Mouse (Mus musculus) gastrocnemius, adult 18-20 months (tissue): Measurements from ENCODE around the gene Krt7. TPM values are rescaled to one million over a fixed set of nuclear protein-coding genes. Genes with fewer than 3 reads are reported as not detected.

Source experiments
- DNase-seq: peaks from one replicate; pipeline ENCODE4 v3.0.0; 2021; ENCODE audit warnings: low spot score
- total RNA-seq, 2 experiments: library from RNA; stranded (reverse); gene quantifications; 2 replicates each; pipeline ENCODE4 v1.2.3; 2021

Krt7 gene
- total RNA-seq, 2 experiments from 2014 or later = 0.14 TPM; not detected in 1

- DNase-seq = no peak
Measured at GRCm38 (mm10) chr15:101375956-101376775, 34.7 kb upstream of the Krt7 start.

DNA sequence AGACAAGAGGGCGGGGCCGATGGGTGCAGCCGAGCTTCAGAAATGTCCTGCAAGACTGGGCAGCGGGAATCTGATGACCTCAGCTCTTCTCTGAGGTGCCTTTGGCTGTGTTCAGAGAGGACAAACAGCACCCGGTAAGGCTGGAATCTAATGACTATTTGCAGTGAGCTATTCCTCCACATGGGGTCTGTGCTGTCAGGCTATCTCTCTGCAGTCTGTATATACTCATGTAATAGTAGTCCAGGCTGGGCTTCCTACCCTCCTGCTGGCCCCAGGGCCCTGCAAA, 34.1 kb upstream of the Krt7 start:
- no peak for DNase-seq

- no peak for DNase-seq
Measured at GRCm38 (mm10) chr15:101378646-101379045, 32.2 kb upstream of the Krt7 start.

DNA sequence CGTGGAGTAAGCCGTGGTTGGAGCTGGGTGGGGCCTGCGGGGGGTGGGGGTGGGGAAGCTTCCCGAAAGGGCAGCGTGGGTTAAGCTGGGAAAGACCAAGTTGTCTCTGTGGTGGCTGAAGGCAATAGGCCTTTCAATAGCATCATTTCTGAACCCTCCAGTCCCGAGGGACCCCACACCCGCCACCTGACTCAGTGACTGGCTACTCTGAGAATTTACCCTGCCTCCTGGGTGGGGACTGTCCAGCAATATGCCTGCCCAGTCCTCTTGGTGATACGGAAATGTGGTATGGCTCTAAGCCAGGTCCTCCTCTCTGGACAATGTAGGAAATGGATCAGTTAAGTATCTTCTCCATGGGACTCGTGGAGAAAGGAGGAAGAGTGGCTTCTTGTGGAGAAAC, 29.1 kb upstream of the Krt7 start:
- peak; percentile 74 for DNase-seq

DNA sequence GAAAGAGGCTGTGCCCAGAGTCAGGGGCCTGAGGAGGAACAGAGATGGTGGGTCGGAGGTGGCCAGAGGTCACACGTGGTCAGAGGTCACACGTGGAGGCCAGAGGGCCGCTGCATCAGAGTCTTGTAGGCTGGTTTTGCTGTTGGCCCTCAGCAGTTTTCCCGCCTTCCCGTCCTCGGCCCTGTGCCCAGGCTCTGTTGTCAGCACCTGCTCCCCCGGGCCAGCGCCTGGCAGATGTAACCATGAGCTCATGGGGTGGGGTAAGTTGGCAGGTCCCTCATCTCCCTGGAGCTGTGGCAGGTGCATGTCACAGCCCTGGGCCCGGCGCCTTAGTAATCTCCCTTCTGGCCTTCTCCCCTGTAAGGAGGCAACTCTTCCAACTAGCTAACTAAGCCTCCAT, 28.0 kb upstream of the Krt7 start:
- peak; percentile 80 for DNase-seq

- no peak for DNase-seq
Measured at GRCm38 (mm10) chr15:101384610-101385009, 26.2 kb upstream of the Krt7 start.

- DNase-seq = peak; percentile 76
Measured at GRCm38 (mm10) chr15:101385064-101385463, 25.8 kb upstream of the Krt7 start.

DNA sequence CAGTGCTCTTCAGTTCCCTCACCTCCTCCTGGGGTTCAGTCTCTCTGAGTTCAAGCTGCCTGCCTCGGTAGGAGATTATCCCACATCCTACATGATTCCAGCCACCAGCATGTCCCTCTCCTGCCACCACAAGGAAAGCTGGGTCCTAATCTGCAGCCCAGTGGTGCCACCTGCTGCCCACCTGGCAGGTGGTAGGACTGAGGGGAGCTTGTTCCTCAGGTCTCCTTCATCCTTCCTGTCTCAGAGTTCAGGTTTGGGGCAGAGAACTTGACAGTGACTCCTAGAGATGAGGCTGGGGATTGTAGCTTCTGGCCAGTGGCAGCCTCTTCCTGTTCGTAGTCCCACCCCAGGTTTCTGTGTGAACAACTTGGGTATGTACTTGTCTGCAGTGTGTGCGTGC, 23.7 kb upstream of the Krt7 start:
- no peak for DNase-seq

GRCm38 (mm10) chr15:101388034-101388541, 22.8 kb upstream of the Krt7 start:
- DNase-seq = no peak

- DNase-seq = no peak
Measured at GRCm38 (mm10) chr15:101390203-101390602, 20.6 kb upstream of the Krt7 start.

DNA sequence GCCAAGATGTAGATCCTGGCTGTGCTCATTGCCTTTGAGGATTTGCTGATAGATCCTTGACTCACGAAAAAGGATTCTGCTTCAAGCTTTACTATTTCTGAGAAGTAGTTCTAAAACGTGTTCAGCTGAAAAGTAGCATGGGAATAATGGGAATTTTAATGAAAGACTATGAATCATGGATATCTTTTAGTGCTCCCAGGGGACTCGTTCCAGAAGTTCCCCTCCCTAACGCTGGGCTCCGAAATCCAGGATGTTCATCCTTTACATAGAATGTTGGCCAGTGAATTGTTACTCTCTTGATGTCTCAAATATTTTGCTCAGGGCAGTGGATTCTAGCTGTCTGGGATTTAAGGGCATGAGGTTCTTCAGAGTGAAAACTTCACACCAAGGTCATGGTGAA, 18.6 kb upstream of the Krt7 start:
- no peak for DNase-seq

DNA sequence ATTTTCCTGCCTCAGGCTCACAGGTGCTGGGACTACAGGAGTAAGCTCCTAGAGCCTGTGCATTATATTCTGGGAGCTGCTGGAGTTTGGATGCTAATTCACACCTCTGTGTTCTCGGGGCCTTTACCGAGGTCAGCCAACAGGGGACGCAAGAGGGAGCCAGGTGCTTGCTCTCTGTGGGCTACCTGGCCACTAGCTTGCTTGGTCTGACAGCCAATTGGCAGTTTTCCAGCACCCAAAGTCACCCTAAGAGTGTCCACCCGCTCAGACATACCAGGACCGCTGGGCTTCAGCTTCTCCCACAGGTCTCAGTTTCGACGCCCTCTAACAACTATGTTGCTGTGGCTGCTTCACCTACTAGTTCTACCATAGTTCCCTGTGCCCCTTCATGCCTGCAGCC, 15.9 kb upstream of the Krt7 start:
- DNase-seq = no peak

- no peak for DNase-seq
Measured at GRCm38 (mm10) chr15:101396466-101396865, 14.4 kb upstream of the Krt7 start.

GRCm38 (mm10) chr15:101396921-101397320, 13.9 kb upstream of the Krt7 start:
- DNase-seq = no peak

- no peak for DNase-seq
Measured at GRCm38 (mm10) chr15:101397683-101398082, 13.2 kb upstream of the Krt7 start.

- DNase-seq = no peak
Measured at GRCm38 (mm10) chr15:101398269-101398668, 12.6 kb upstream of the Krt7 start.

GRCm38 (mm10) chr15:101412188-101412587, 1.3 kb downstream of the Krt7 start:
- DNase-seq = no peak

GRCm38 (mm10) chr15:101413916-101414635, 3.2 kb downstream of the Krt7 start:
- no peak for DNase-seq

- DNase-seq = no peak
Measured at GRCm38 (mm10) chr15:101414807-101415565, 4.1 kb downstream of the Krt7 start.

DNA sequence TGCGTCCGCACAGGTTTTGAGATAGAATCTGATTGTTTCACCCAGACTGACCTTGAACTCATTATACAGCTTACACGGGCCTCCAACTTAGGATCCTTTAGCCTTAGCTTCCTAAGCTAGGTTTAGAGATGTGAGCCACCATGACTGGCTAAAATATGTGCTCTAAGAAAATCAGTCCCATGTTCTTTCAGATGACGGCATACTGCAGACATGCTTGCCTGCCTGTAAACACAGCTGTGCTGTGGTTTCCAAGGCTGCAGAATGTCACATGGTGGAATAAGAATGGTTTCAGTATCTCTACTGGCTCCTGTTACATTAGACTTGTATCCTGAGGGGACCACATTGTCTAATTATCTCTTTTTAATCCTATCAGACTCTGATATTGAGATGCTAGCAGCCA, 8.1 kb downstream of the Krt7 start:
- DNase-seq = no peak

GRCm38 (mm10) chr15:101420903-101421302, 10.1 kb downstream of the Krt7 start:
- DNase-seq = no peak

DNA sequence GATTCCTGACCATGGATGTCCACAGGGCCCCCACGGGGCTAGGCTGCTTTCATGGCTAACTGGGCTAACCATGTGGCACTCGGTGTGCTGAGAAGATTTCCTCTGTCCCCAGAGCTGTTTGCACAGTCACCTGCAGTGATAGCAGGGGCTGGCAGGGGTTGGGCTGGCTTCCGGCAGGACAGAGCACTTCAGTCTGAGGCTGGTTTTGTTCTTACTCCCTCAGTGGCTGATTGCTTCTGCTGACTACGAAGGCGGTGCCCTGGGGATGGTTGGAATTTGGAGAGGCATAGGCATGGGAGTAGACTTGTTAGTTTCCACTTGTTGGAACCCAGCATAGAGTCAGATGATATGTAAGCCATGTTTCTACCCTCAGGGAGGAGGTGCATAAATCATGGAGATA, 14.1 kb downstream of the Krt7 start:
- no peak for DNase-seq
